Mouse (Mus musculus): Measurements from ENCODE around the gene Nme9.

DNA sequence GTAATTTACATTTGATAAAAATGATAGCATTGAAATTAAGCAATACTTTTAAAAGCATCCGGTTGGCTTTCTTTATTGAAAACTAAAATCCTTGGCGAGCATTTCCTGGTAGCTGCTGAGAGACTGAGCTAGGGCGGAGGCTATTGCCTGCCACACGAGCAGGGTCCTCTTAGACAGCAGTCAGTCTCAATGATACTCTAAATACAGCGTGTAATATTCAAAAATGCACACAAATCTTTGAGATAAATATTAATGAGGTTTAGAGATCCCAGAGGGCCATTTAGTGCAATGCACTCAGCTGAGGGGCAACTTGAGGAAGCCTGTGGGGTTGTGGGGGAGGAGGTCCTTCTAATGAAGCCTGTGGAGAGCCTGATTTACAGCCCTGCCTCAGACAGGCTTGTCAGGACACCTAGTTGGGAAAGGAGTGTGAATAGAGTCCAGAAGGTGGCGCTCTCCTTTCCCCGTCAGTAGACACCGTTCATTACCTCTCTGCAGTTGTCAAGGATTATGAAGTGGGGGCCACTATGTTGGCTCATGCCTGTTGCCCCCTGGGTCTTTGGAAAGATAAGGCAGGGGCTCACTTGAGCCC lies 6.6 kb upstream of the Nme9 start:
- TF ChIP-seq GATA1 (IDR thresholded peaks at IDR 0.05; ENCODE audit: low read length), result no peak
- TF ChIP-seq TAL1 (IDR thresholded peaks at IDR 0.05; ENCODE audit: low read length), result no peak

All from erythroblast, embryonic 14.5 days (primary cell).